Mouse (Mus musculus) small intestine, adult 10 weeks (tissue): ENCODE data around the gene Siah1b. TPM values are rescaled to one million over a fixed set of nuclear protein-coding genes. Genes with fewer than 3 reads are reported as not detected.

Experiments used
- polyA plus RNA-seq: library from polyadenylated mRNA; stranded (reverse); fragments of 350-450 nt; fragmentation: Illumina TruSeq; extraction: RNeasy Lipid Tissue Mini Kit (QIAGEN cat#74804); gene quantifications from one replicate; pipeline ENCODE4 v1.2.3, GENCODE M21; 2014; ENCODE audit warnings: low replicate concordance

The Siah1b gene
- 8.0 TPM for polyA plus RNA-seq

DNA sequence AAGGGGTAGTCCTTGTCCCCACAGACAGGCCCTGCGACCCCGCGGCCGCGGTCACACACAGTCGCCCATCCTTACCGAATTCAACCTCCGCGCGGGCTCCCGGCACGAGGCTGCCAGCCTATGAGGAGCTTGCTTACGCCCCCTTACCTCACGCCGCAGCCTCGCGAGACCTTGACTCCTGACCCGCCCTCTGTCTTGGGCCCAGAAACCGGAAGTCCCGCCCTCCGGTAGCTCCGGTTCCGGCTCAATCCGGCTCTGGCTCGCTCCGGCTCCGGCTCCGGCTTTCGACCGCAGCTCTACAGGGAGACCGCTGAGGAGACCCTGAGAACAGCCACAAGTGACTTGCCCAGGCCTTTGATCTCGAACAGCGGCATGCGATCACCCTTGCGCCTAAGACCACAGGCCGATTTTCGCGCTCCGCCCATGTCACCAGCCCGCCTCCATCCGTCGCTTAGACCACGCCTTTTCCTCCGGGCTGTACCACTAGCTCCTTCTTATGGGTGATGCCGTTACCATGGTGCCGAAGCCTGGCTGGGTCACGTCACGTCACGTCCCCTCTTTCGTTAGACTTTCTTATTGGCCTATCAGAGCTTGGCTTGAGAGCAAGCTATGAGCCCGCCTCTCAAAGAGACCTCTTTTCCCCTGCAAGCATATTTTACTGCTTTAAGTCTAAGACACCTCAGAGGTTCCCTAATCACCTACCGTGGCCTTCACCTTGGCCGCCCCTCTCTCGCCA, at the start of gene Siah1b:
Gene Siah1b (minus strand): TSS at position 454 of the 736 bp plus-strand sequence.

DNA sequence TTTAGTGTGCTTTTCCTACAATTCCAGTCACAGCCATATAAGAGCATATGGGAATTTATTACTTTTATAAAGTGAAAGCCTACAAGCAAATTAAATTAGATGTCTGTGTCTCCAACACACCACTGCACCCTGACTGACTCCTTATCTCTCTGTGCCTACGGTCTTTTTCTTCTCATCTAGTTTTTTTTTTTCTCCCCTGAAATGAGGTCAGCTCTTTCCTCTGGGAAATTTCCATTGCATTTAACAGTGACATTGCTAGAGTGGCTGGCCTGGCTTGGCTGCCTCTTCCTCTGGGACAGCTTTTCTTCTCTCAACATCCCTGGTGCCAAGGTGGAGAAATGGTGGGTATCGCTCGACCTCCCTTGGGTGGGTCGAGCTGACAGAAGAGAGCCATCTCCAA, 12.3 kb upstream of the Siah1b start, which contains the start of gene Cltrn:
Gene Cltrn (plus strand): TSS at position 249 of the 400 bp plus-strand sequence.

DNA sequence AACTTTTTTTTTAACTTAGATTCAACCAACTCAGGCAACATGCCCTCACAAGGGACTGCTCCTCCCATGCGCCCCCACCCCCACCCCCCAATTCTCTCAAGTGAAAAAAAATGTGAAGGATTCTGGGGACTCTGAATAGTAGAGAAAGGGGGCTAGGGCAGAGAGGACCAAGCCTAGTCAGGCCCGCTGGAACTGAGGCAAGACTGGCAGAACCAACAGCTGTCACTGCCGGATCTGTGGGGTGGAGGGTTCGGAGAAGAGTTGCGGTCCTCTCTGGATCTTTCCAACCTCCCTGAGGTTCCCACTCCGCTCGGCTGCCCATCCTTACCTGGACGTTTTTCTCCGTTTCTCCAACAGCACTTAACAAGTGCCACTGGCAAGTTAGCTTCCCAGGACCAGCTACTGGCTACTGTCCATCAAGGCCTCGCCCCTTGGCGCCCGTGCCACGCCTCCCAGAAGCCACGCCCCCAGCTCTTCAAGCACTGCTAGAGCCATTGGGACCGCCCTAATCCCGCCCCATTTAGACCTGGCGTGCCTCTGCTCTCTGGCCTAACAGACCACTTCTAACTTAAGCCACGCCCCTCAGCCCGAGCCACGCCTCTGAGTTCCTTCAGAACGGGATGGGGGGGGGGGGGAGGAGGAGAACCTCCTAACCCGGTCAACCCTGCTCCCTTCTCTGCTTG, 48.5 kb downstream of the Siah1b start, which contains the start of gene Car5b:
Gene Car5b (minus strand): TSS at position 391 of the 683 bp plus-strand sequence.

Other genes starting within 250 kb of the Siah1b start
- 46.1 TPM for gene Ap1s2, start 167.5 kb downstream of the Siah1b start, polyA plus RNA-seq
- gene Zrsr2, start 117.8 kb downstream of the Siah1b start, polyA plus RNA-seq, result 49.9 TPM
- 3.5 TPM for gene Car5b, start 48.5 kb downstream of the Siah1b start, polyA plus RNA-seq
- 3.2 TPM for gene Cltrn, start 12.3 kb upstream of the Siah1b start, polyA plus RNA-seq
- gene Ace2, start 62.8 kb upstream of the Siah1b start, polyA plus RNA-seq, result 1,788 TPM
- 6.7 TPM for gene Bmx, start 181.7 kb upstream of the Siah1b start, polyA plus RNA-seq
- gene Pir, start 192.9 kb upstream of the Siah1b start, polyA plus RNA-seq, result 4.8 TPM